Mouse (Mus musculus) liver, embryonic 14.5 days (tissue): ENCODE results near the gene Gas8. TPM values are rescaled to one million over a fixed set of nuclear protein-coding genes. Genes with fewer than 3 reads are reported as not detected.
"Not testable (repeated sequence)": the region's sequence is repeated elsewhere in the genome, so short reads cannot be mapped to it uniquely, and the experiment has no call there.

Source experiments
- ATAC-seq: fragments of 200-750 bp; cut with Nextera tagmentation; 2 replicates; pipeline ENCODE4 v1.8.0; 2017; ENCODE audit warnings: moderate number of reproducible peaks, mild to moderate bottlenecking, moderate library complexity; ENCODE audit not compliant: insufficient read depth
- DNase-seq, 3 experiments: peaks; one replicate each; pipeline ENCODE4 v3.0.0-alpha.2; 2012 to 2013; ENCODE audit warnings: low read depth in 3 of 3, low spot score in 3 of 3
- H3K27ac ChIP-seq: fragments of 300-500 bp; sonication (generic); 2 replicates; pipeline ENCODE4 v1.5.1; 2014; ENCODE audit warnings: moderate library complexity, mild to moderate bottlenecking, control low read depth, inconsistent platforms
- H3K27me3 ChIP-seq: fragments of 300-500 bp; sonication (generic); 2 replicates; pipeline ENCODE4 v1.6.1; 2014; ENCODE audit warnings: mild to moderate bottlenecking, low read length, moderate library complexity; ENCODE audit not compliant: control insufficient read depth, insufficient read depth
- H3K36me3 ChIP-seq: fragments of 300-500 bp; sonication (generic); replicated peaks from 2 replicates; pipeline ENCODE4 v1.6.1; 2014; ENCODE audit warnings: low read depth; ENCODE audit not compliant: control insufficient read depth, insufficient read depth
- H3K4me1 ChIP-seq, 2 experiments: fragments of 200-500 bp in 1 of 2; fragments of 300-500 bp in 1 of 2; sonication (generic) in 1 of 2; replicated peaks; 2 replicates each; pipeline ENCODE4 v1.6.1; 2012 to 2014; ENCODE audit warnings: antibody characterized with exemption in 1 of 2, inconsistent platforms in 1 of 2, low read length in 1 of 2; ENCODE audit not compliant: control insufficient read depth in 2 of 2, insufficient read depth in 2 of 2
- H3K4me2 ChIP-seq: fragments of 300-500 bp; sonication (generic); 2 replicates; pipeline ENCODE4 v1.6.1; 2014; ENCODE audit warnings: low read depth, mild to moderate bottlenecking, control low read depth, moderate library complexity
- H3K4me3 ChIP-seq, 2 experiments: fragments of 200-500 bp in 1 of 2; fragments of 300-500 bp in 1 of 2; sonication (generic) in 1 of 2; 2 replicates each; pipeline ENCODE4 v1.5.1; 2012 to 2014; ENCODE audit warnings: low read depth in 2 of 2, low read length in 2 of 2, mild to moderate bottlenecking in 2 of 2, control low read depth in 1 of 2, inconsistent platforms in 1 of 2, moderate library complexity in 1 of 2; ENCODE audit not compliant: insufficient read depth in 1 of 2
- H3K9ac ChIP-seq: fragments of 300-500 bp; sonication (generic); replicated peaks from 2 replicates; pipeline ENCODE4 v1.6.1; 2014; ENCODE audit warnings: mild to moderate bottlenecking, control low read depth, moderate library complexity
- H3K9me3 ChIP-seq: fragments of 300-500 bp; sonication (generic); 2 replicates; pipeline ENCODE4 v1.6.1; 2016; ENCODE audit warnings: low read length, mixed read lengths; ENCODE audit not compliant: control insufficient read depth
- CTCF ChIP-seq: IDR thresholded peaks from 2 replicates; pipeline ENCODE4 v1.5.1; 2016; ENCODE audit warnings: antibody characterized with exemption, low read depth, control low read depth
- EP300 ChIP-seq: IDR thresholded peaks from 2 replicates; pipeline ENCODE4 v1.6.1; 2016; ENCODE audit warnings: antibody characterized with exemption, low read depth
- WGBS: fragments of 180-500 bp; shearing (Covaris S2); extraction: QIAGEN DNeasy Blood & Tissue Kit; methylation state at CpG from one replicate; pipeline ENCODE4 v1.1.7; 2014; ENCODE audit not compliant: insufficient replicate concordance; 5-methylcytosine and 5-hydroxymethylcytosine counted together
- polyA plus RNA-seq, 2 experiments: library from polyadenylated mRNA; depleted of rRNA in 1 of 2; stranded (reverse) in 1 of 2; unstranded in 1 of 2; fragments of >200 nt; fragmentation: Nextera tagmentation in 1 of 2; extraction: Ambion mirVana in 1 of 2; gene quantifications; 2 replicates each; pipeline versions ENCODE4 v1.2.1 to v1.2.3; 2012 to 2014

Gas8 gene
- polyA plus RNA-seq, 2 experiments: 2.3 to 3.4 TPM

DNA sequence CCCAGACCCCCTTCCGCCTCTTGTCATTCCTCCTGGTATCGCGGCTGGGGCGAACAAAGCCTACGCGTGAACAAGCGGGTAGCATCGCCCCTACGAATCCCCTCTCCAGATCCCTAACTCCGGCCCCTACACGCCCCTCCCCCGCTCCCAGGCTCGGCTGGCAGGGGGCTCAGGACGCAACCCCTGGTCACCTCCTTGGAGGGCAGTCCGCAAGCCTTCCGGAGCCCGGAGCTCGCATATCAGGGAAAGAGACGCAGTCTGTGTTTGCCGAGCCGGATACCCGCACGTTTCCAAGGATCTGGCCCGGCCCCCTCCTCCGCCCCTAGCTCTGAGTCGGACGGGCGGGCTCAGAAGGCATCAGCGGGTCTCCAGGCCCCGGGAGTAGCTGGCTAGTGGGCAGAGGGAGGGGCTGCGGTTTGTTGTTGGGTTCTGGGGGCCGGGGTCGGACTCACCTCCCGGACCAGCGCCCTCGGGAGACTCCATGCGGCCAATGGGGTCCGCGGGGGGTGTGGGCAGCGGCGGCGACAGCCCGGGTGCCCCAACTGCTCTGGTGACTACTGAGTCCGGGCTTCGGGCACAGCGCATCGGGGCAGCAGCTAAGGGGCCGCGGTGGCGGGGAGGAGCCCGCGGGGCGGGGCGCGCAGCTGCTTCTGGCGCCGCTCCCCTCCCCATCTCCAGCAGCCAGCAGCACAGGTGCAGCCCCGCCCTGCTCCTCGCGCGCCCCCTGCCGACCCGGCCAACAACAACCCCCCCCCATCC is 3.7 kb upstream of the Gas8 start, which contains the start of gene Dbndd1:
TSS of gene Dbndd1 (minus strand) at position 683 of the 759 bp plus-strand sequence.
- H3K4me2 ChIP-seq: peak within 1 kb of the TSS; percentile 68
- no peaks in the 10 kb centered on the region for H3K36me3 ChIP-seq
- H3K9me3 ChIP-seq: no peaks in the 10 kb centered on the region
- H3K4me1 ChIP-seq: peaks cover 0 to 6% of the 10 kb centered on the region in 2 experiments; a peak in 2 of 4 replicates
- TF ChIP-seq EP300 (no peak), CTCF (no peak)
- no peak for DNase-seq
- ATAC-seq: no peak
- H3K27me3 ChIP-seq: peaks cover 42% of the 10 kb centered on the region
- no peak within 1 kb of the TSS for H3K27ac ChIP-seq
- H3K4me3 ChIP-seq: peak within 1 kb of the TSS; percentile 34 to 53
- H3K9ac ChIP-seq: no peak within 1 kb of the TSS
- under 1% methylated on average over 53 of the region's 63 CpGs for WGBS

DNA sequence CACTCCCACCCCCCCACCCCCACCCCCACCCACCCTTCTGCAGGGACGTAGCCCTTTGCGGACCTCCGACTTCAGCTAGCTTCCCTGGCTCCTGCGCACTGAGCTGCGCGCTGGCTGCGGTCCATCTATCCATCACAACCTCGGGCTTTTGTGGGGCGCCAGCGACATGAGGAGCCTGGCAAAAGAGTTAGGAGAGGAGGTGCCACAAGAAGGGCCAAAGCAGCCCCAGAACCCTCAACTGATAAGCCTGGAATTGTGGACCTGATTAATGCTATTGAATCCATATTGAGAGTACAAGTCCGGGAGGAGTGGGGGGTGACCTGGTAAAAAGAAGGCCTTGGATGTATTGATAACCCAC is 3.1 kb upstream of the Gas8 start:
- H3K27ac ChIP-seq: no peak overlapping the region
- DNase-seq (no peak), ATAC-seq (no peak)
- H3K9ac ChIP-seq: no peak overlapping the region
- H3K4me3 ChIP-seq: no peak overlapping the region
- no peak overlapping the region for H3K4me2 ChIP-seq
- TF ChIP-seq CTCF (no peak), EP300 (no peak)
- peaks cover 42% of the 10 kb centered on the region for H3K27me3 ChIP-seq
- 5% methylated on average over 11 of the region's 11 CpGs for WGBS
- H3K36me3 ChIP-seq: no peaks in the 10 kb centered on the region
- peaks cover 0 to 6% of the 10 kb centered on the region in 2 experiments; a peak in 2 of 4 replicates for H3K4me1 ChIP-seq
- no peaks in the 10 kb centered on the region for H3K9me3 ChIP-seq

DNA sequence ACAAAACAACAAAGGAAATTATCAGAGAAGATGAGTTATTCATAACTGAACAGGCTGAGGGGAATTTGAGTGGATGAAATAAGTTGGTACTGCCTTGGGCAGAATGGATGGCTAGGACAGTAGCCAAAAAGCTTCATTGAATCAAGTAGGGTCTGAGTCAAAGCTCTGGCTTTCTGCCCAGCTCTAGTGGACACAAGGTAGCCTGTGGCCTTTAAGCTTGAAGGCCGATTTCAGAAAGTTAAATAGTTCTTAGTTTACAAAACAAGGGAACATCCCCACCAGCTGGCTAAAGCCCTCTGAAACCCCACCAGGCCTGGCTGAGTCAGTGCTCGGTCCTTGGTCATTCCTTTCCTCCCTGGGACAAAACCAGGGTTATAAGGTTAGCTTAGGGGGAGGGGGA is 2.0 kb upstream of the Gas8 start:
- H3K4me2 ChIP-seq: no peak overlapping the region
- H3K27me3 ChIP-seq: peaks cover 42% of the 10 kb centered on the region
- H3K4me1 ChIP-seq: peaks cover 0 to 6% of the 10 kb centered on the region in 2 experiments; a peak in 2 of 4 replicates
- no peaks in the 10 kb centered on the region for H3K36me3 ChIP-seq
- H3K9me3 ChIP-seq: no peaks in the 10 kb centered on the region
- H3K9ac ChIP-seq: no peak overlapping the region
- no peak for TF ChIP-seq CTCF
- TF ChIP-seq EP300: no peak
- no peak overlapping the region for H3K27ac ChIP-seq
- H3K4me3 ChIP-seq: no peak overlapping the region
- ATAC-seq (no peak), DNase-seq (peak in 1 of 3 experiments; percentile 9)
- WGBS: 29% methylated on average over 2 of the region's 2 CpGs

DNA sequence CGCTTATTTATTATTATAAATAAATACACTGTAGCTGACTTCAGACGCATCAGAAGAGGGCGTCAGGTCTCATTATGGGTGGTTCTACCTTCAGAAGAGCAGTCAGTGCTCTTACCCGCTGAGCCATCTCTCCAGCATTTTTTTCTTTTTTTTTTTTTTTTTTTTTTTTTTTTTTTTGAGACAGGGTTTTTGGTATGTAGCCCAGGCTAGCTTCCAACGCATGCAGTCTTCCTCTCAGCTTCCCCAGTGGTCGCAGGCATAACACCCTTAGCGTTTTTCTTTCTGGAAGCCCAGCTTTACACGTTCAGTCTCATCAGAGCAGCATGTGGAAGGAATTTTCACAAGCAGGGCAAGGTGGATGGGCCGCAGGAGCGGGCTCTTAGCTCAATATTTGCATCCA is 462 bp upstream of the Gas8 start:
- Histone ChIP-seq H3K4me3 (peak overlapping the region in 1 of 2 experiments; percentile 63; a peak in 2 of 4 replicates), H3K27ac (no peak overlapping the region), H3K9me3 (no peaks in the 10 kb centered on the region), H3K36me3 (no peaks in the 10 kb centered on the region), H3K4me1 (peaks cover 0 to 6% of the 10 kb centered on the region in 2 experiments; a peak in 2 of 4 replicates), H3K4me2 (peak overlapping the region; percentile 62), H3K27me3 (peaks cover 35% of the 10 kb centered on the region), H3K9ac (no peak overlapping the region)
- 30% methylated on average over 10 of the region's 10 CpGs for WGBS
- DNase-seq (no peak), ATAC-seq (no peak)
- no peak for TF ChIP-seq EP300

DNA sequence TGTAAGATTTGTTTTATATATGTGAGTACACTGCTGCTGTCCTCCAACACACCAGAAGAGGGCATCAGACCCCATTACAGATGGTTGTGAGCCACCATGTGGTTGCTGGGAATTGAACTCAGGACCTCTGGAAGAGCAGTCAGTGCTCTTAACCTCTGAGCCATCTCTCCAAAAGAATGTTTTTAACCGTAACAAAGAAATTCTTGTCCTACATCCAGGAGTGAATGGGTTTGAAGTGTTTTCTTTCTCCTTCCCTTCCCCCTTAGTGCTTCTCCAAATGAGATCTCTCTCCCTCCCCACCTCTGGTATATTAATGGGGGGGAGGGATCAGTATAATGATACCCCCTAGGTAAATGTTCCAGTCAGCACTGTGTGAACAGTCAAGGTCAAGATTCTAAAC is 1.4 kb downstream of the Gas8 start:
- H3K9me3 ChIP-seq, H3K4me1 ChIP-seq, H3K27ac ChIP-seq, H3K9ac ChIP-seq, H3K4me2 ChIP-seq, ATAC-seq, H3K36me3 ChIP-seq, DNase-seq, H3K4me3 ChIP-seq: not testable (repeated sequence)
- H3K27me3 ChIP-seq: peaks cover 16% of the 10 kb centered on the region
- 91% methylated on average over 1 of the region's 1 CpGs for WGBS
